Mouse (Mus musculus) mammary gland, adult 2 months (tissue): ENCODE data around the gene Intu. TPM values are rescaled to one million over a fixed set of nuclear protein-coding genes. Genes with fewer than 3 reads are reported as not detected.

ENCODE experiments used
- polyA plus RNA-seq: library from polyadenylated mRNA; depleted of rRNA; stranded (reverse); fragments of >200 nt; gene quantifications from 2 replicates; pipeline ENCODE4 v1.2.3, GENCODE M21; 2012; ENCODE audit warnings: low replicate concordance; rRNA removed

Gene Intu
- polyA plus RNA-seq: 1.4 TPM in 2 replicates

DNA sequence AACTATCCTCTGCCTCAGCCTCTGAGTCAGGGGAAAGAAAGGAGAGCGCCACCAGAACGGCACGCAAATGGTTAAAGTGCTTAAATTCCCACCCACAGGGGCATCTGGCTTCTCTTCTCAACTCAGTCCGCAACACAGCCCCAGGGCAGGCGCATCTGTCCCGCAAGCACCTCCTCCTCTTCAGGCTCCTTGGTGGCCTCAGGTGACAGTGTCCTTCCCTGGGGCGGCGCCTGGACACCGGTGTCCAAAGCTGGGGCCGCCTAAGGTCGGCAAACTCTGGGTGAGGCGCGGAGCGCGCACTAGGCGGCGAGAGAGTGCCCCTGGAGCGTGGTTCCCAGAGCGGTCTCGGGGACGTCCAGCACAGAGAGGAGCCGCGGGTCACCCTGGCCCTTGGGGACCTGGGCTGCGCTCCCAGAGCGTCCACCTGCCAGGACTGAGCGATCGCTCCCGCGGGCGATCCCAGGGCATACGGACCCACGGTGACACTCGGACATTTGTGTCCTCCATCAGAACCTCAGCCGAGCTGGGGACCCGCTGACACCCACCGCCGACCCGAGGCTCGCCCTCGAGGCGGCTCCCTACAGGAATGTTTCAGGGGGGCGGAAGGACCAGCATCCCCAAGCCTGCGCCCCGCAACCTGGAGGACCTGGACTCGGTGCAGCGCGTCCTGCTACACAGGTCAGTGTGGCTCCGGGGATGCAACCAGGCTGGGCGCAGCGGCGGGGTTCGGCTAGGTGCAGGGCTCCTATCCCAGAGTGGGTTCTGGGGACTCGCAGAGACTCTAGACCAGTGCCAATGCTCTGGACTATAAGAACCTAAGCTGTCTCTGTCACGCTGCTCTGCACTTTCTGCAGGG lies at the start of gene Intu:
TSS of gene Intu (plus strand) at position 1 of the 856 bp plus-strand sequence.

GRCm38 (mm10) chr3:40708655-40709054 lies 177.6 kb downstream of the Intu start, which contains the start of gene Slc25a31:
Gene Slc25a31, plus strand, starts transcription at chr3:40708855.

DNA sequence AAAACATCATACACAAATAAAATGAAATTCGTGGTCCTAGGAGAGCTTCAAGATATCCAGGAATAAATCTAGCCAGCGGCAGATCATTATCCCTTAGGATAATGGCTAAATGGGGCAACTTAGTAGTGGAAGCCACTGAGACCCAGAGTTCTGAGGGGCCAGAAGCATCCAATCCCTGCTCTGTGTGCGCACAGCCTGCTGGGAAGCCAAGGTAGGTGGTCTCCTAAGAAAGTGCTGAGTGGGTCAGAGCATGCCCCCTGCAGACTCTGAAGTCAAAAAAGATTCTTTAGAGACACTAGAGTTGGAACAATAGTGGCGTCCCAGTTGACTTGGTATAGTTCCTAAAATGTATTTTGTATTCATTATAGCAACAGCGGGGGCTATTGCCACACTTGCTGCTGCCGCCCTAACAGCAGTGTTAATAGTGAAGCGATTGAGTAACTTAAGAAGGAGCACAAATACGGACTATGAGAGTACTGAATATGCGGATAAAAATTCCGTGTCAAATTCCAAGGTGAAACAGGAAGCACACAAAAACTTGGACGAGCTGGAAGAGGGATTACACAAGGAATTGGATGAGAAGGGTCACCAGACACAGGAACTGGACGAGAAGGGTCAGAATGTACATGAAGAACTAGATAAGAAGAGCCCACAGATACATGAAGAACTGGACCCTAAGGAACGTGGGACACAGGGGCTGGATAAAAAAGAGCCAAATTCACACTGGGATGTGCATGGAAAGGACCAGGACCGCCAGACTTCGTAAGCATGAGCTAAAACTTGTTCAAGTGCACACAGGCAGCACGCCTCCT lies 213.1 kb downstream of the Intu start, which contains the start of gene Hspa4l:
TSS of gene Hspa4l (plus strand) at position 472 of the 812 bp plus-strand sequence.

Other genes with a start within 250 kb of the Intu start
- gene Slc25a31, start 177.6 kb downstream of the Intu start, polyA plus RNA-seq: 0.07 and 0.09 TPM in 2 replicates
- 3.4 and 14.3 TPM in 2 replicates for gene Hspa4l, start 213.2 kb downstream of the Intu start, polyA plus RNA-seq